Mouse (Mus musculus) lung, postnatal 0 days (tissue): Measurements from ENCODE around the gene Tmprss11d.

Experiments used
- CTCF ChIP-seq: IDR thresholded peaks from 2 replicates; pipeline ENCODE4 v1.5.1; 2016; ENCODE audit warnings: antibody characterized with exemption, mild to moderate bottlenecking
- EP300 ChIP-seq: IDR thresholded peaks from 2 replicates; pipeline ENCODE4 v1.6.1; 2016; ENCODE audit warnings: antibody characterized with exemption, mild to moderate bottlenecking, control low read depth

- no peak for TF ChIP-seq CTCF
- TF ChIP-seq EP300, result no peak
These were observed 13.7 kb downstream of the Tmprss11d start for GRCm38 (mm10) chr5:86359412-86359985.
